Mouse (Mus musculus): ENCODE measurements around the gene Snd1.

- TF ChIP-seq CTCF (IDR thresholded peaks at IDR 0.05) (no peak), EP300 (IDR thresholded peaks at IDR 0.05) (no peak)
Measured at GRCm38 (mm10) chr6:28717203-28717844, 242.4 kb downstream of the Snd1 start.

Measured in lung, postnatal 0 days (tissue).